In the genomic region with DNA sequence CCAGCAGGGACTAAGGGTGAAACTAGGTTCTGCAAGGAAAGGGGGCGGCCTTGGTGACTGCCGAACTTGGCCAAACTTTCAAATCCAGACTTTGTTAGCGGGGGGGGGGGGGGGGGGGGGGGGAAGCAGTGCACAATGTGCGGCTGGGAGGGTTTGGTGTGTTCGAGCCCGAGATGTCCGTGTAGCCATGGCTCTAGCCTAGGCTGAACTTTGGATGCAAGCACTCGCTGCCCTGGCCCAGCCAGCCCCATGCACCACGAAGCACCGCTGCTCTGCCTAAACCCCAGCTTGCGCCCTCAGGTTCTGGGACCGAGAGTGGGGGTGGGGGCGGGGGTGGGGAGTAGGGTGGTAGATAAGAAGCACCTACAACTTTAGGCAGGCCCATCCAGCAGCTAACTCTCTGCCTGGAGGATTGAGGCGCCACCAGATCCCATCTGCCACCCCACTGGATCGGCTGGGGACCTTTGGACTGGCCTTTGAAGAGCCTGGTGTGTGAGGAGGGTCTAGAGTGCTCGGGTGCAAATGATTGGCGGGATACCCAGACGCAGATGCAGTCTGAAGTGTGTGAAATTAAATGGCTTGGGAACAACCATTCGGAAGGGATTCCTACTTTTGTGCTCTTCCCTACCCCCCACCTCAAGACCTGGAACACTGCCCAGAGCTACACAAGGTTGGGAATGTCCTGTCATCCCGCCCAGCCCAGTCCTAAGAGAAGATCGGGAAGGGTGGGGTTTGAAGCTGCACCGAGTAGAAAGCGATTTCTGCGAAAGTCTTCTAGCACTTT, we compare ENCODE assay signal across 8 mouse cellular contexts. TPM values are rescaled to one million over a fixed set of nuclear protein-coding genes. Genes with fewer than 3 reads are reported as not detected.
DNase-seq lines count a peak whose midpoint lies in the region; ATAC-seq and TF ChIP-seq lines count a peak whose summit lies in the region.

No protein-coding gene starts in this region.

- H3K36me3 ChIP-seq in hindbrain, embryonic 16.5 days (ENCODE audit: control insufficient read depth, insufficient read depth, low read length): no peaks in the 10 kb centered on the region
- no peaks in the 10 kb centered on the region for H3K36me3 ChIP-seq in liver, embryonic 11.5 days (ENCODE audit: control insufficient read depth, insufficient read depth, low read length)
- no peaks in the 10 kb centered on the region for H3K36me3 ChIP-seq in neural tube, embryonic 14.5 days (ENCODE audit: control insufficient read depth, insufficient read depth, low read length)

- peak overlapping the region; percentile 78 for H3K9ac ChIP-seq in hindbrain, embryonic 16.5 days (ENCODE audit: low read depth, low read length)
- H3K9ac ChIP-seq in liver, embryonic 11.5 days (ENCODE audit: low read depth, low read length): peak overlapping the region; percentile 73
- H3K9ac ChIP-seq in neural tube, embryonic 14.5 days (replicated peaks; ENCODE audit: low read depth, low read length): peak overlapping the region; percentile 59

- H3K4me3 ChIP-seq in gastrocnemius, adult 2 months: peak overlapping the region; percentile 75
- H3K4me3 ChIP-seq in hindbrain, embryonic 16.5 days (ENCODE audit: low read length): peak overlapping the region; percentile 54
- H3K4me3 ChIP-seq in liver, embryonic 11.5 days (ENCODE audit: low read depth, low read length): peak overlapping the region; percentile 65
- H3K4me3 ChIP-seq in neural tube, embryonic 14.5 days (ENCODE audit: low read depth, low read length): peak overlapping the region; percentile 52

- intact Hi-C loops in gastrocnemius, adult 2 months (cut with DNase I): loop anchor here (2.0 kb wide), 1 partner anchor 41 kb away; no protein-coding TSS in a partner anchor

- TF ChIP-seq CTCF in gastrocnemius, adult 2 months (IDR thresholded peaks at IDR 0.05): no peak

- WGBS in hindbrain, embryonic 16.5 days: 9% methylated on average over 22 of the region's 24 CpGs
- WGBS in liver, embryonic 11.5 days: 4% methylated on average over 22 of the region's 24 CpGs
- WGBS in neural tube, embryonic 14.5 days: 8% methylated on average over 23 of the region's 24 CpGs

- peak; percentile 53 for ATAC-seq in hindbrain, embryonic 16.5 days
- ATAC-seq in liver, embryonic 11.5 days (replicated peaks; ENCODE audit: low FRiP score): peak; percentile 66
- ATAC-seq in neural tube, embryonic 14.5 days (ENCODE audit: low read depth): peak; percentile 74

- H3K27me3 ChIP-seq in hindbrain, embryonic 16.5 days (replicated peaks; ENCODE audit: control insufficient read depth, insufficient read depth, low read length): 0 out of 2 replicates have a peak, but pooled peaks cover 2% of the 10 kb centered on the region
- no peaks in the 10 kb centered on the region for H3K27me3 ChIP-seq in liver, embryonic 11.5 days (replicated peaks; ENCODE audit: control insufficient read depth, insufficient read depth, low read length)
- H3K27me3 ChIP-seq in neural tube, embryonic 14.5 days (ENCODE audit: control insufficient read depth, insufficient read depth, low read length): no peaks in the 10 kb centered on the region

- peak; percentile 25 for DNase-seq in ES-CJ7 (ENCODE audit: low read depth, low spot score)
- DNase-seq in adrenal gland, postnatal 14 days: peak; percentile 87
- peak; percentile 71 for DNase-seq in gastrocnemius, adult 2 months
- peak; percentile 62 for DNase-seq in liver, embryonic 11.5 days (ENCODE audit: low spot score)
- DNase-seq in spleen, adult 12 weeks (ENCODE audit: low spot score): no peak
- no peak for DNase-seq in spleen, adult 18-20 months

- H3K4me2 ChIP-seq in hindbrain, embryonic 16.5 days (ENCODE audit: low read length): peak overlapping the region; percentile 99
- peak overlapping the region; percentile 93 for H3K4me2 ChIP-seq in liver, embryonic 11.5 days
- H3K4me2 ChIP-seq in neural tube, embryonic 14.5 days (ENCODE audit: low read depth, low read length): peak overlapping the region; percentile 98

- peaks cover 15% of the 10 kb centered on the region for H3K4me1 ChIP-seq in hindbrain, embryonic 16.5 days (ENCODE audit: control insufficient read depth, insufficient read depth, low read depth, low read length)
- peaks cover 37% of the 10 kb centered on the region for H3K4me1 ChIP-seq in liver, embryonic 11.5 days (replicated peaks; ENCODE audit: control insufficient read depth, insufficient read depth, low read length)
- H3K4me1 ChIP-seq in neural tube, embryonic 14.5 days (ENCODE audit: control insufficient read depth, insufficient read depth, low read length): peaks cover 8% of the 10 kb centered on the region

- H3K9me3 ChIP-seq in hindbrain, embryonic 16.5 days (ENCODE audit: control insufficient read depth, low read length): no peaks in the 10 kb centered on the region
- H3K9me3 ChIP-seq in liver, embryonic 11.5 days (ENCODE audit: control insufficient read depth, low read length): peaks cover under 1% of the 10 kb centered on the region; the same call in 1 of the 2 replicates
- no peaks in the 10 kb centered on the region for H3K9me3 ChIP-seq in neural tube, embryonic 14.5 days (ENCODE audit: control insufficient read depth, low read length)

- peak overlapping the region; percentile 92 for H3K27ac ChIP-seq in gastrocnemius, adult 2 months
- peak overlapping the region; percentile 61 for H3K27ac ChIP-seq in hindbrain, embryonic 16.5 days (ENCODE audit: low read depth, low read length)
- H3K27ac ChIP-seq in liver, embryonic 11.5 days (ENCODE audit: low read depth, low read length): peak overlapping the region; percentile 62
- H3K27ac ChIP-seq in neural tube, embryonic 14.5 days (ENCODE audit: low read depth, low read length): peak overlapping the region; percentile 50

RNA-seq across cellular contexts. Expression of a gene that starts 0.8 kb away (rescaled TPM):
- 19.3 and 28.1 TPM in 2 replicates for total RNA-seq in adrenal gland, postnatal 14 days (2021)
- total RNA-seq in gastrocnemius, adult 2 months (2021): 10 to 100 TPM in 1 of 2 experiments, 1 to 10 TPM in 1; 6.4 to 14.3 TPM
- 2.6 and 4.2 TPM in 2 replicates for polyA plus RNA-seq in hindbrain, embryonic 16.5 days (2015; fragmentation: Nextera tagmentation; extraction: Ambion mirVana)
- 10.2 and 12.9 TPM in 2 replicates for polyA plus RNA-seq in liver, embryonic 11.5 days (2014; fragmentation: Nextera tagmentation; extraction: Ambion mirVana)
- polyA plus RNA-seq in neural tube, embryonic 14.5 days (2014; fragmentation: Nextera tagmentation; extraction: Ambion mirVana): 0.95 and 3.3 TPM in 2 replicates

Comparison
In these comparisons a context has a peak if more than half of its experiments do, and no peak if none do; other contexts are left out.
1. DNase-seq: peak in ES-CJ7 (single experiment), adrenal gland, postnatal 14 days (single experiment), gastrocnemius, adult 2 months (single experiment) and liver, embryonic 11.5 days (single experiment); none in spleen, adult 12 weeks (single experiment) and spleen, adult 18-20 months (0 of 2).
2. Peak in every context shown above with its lines, with median percentiles within 50 percentile points of each other: H3K27ac ChIP-seq, H3K4me3 ChIP-seq, ATAC-seq, H3K4me2 ChIP-seq and H3K9ac ChIP-seq.